Mouse (Mus musculus) kidney, embryonic 16.5 days (tissue): Measurements from ENCODE around the gene Agpat3. TPM values are rescaled to one million over a fixed set of nuclear protein-coding genes. Genes with fewer than 3 reads are reported as not detected.

Source experiments
- ATAC-seq: fragments of 200-750 bp; cut with Nextera tagmentation; 2 replicates; pipeline ENCODE4 v1.8.0; 2017; ENCODE audit warnings: moderate TSS enrichment; ENCODE audit not compliant: low FRiP score, low TSS enrichment
- H3K27ac ChIP-seq: fragments of 300-500 bp; sonication (generic); 2 replicates; pipeline ENCODE4 v1.5.1; 2014; ENCODE audit warnings: low read length
- H3K27me3 ChIP-seq: fragments of 300-500 bp; sonication (generic); 2 replicates; pipeline ENCODE4 v1.6.1; 2014; ENCODE audit warnings: low read length, control low read depth, mixed read lengths; ENCODE audit not compliant: insufficient read depth
- H3K36me3 ChIP-seq: fragments of 300-500 bp; sonication (generic); 2 replicates; pipeline ENCODE4 v1.6.1; 2014; ENCODE audit warnings: low read length, control low read depth, mixed read lengths; ENCODE audit not compliant: insufficient read depth
- H3K4me1 ChIP-seq: fragments of 300-500 bp; sonication (generic); 2 replicates; pipeline ENCODE4 v1.6.1; 2014; ENCODE audit warnings: low read length, control low read depth, mixed read lengths; ENCODE audit not compliant: insufficient read depth
- H3K4me2 ChIP-seq: fragments of 300-500 bp; sonication (generic); replicated peaks from 2 replicates; pipeline ENCODE4 v1.6.1; 2014; ENCODE audit warnings: low read depth, low read length
- H3K4me3 ChIP-seq: fragments of 300-500 bp; sonication (generic); 2 replicates; pipeline ENCODE4 v1.5.1; 2014; ENCODE audit warnings: mild to moderate bottlenecking, low read length
- H3K9ac ChIP-seq: fragments of 300-500 bp; sonication (generic); replicated peaks from 2 replicates; pipeline ENCODE4 v1.6.1; 2014; ENCODE audit warnings: low read length
- H3K9me3 ChIP-seq: fragments of 300-500 bp; sonication (generic); 2 replicates; pipeline ENCODE4 v1.6.1; 2016; ENCODE audit warnings: low read length, control low read depth
- WGBS: fragments of 180-500 bp; shearing (Covaris S2); extraction: QIAGEN DNeasy Blood & Tissue Kit; methylation state at CpG from one replicate; pipeline ENCODE4 v1.1.7; 2014; 5-methylcytosine and 5-hydroxymethylcytosine counted together
- polyA plus RNA-seq: library from polyadenylated mRNA; unstranded; fragments of >200 nt; fragmentation: Nextera tagmentation; extraction: Ambion mirVana; gene quantifications from 2 replicates; pipeline ENCODE4 v1.2.1, GENCODE M21; 2015

Agpat3 gene
- polyA plus RNA-seq, 1 experiment from 2014 or later: 81.9 TPM

DNA sequence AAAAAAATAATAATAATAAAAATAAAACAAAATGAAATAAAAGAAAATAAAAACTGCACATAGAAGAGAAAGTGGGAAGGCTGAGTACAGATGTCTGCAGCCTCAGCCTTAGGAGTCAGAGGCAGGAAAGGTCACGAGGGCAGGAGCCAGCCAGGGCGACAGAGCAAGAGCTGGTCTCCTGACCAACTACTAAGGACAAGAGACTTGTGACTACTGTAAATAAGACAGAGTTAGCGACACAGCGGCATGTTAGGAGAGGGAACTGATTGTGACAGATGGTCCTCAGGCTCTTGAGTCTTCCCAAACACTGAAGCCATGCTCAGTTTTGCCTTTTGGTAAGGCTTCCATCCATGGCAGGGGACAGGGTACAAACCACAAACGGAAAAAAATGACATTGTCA, 20.7 kb downstream of the Agpat3 start:
- no peak overlapping the region for H3K4me3 ChIP-seq
- WGBS: 85% methylated on average over 5 of the region's 5 CpGs
- H3K4me2 ChIP-seq: no peak overlapping the region

DNA sequence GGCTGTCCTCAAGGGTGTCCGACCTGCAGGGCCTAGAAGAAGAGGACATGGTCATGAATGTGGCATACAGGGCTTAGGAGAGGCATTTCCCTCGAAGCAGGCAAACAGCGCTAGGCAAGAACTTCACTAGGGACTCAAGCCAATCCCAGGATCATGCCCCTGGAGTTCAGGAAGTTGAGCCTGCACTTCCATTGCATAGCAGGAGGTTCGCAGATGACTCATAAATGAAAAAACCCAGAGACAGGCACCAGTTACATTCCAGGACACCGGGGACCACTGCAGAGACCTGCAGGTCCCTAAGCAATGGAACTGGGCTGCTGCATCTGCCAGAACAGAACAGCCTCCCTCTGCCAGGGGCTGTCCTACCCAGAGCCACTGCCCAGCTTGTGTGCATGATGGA, 23.0 kb downstream of the Agpat3 start:
- H3K36me3 ChIP-seq: peaks cover 8% of the 10 kb centered on the region; the same call in 1 of the 2 replicates
- H3K9ac ChIP-seq: no peak overlapping the region
- H3K4me2 ChIP-seq: no peak overlapping the region
- H3K27me3 ChIP-seq: no peaks in the 10 kb centered on the region
- H3K4me1 ChIP-seq: peaks cover 17% of the 10 kb centered on the region
- H3K9me3 ChIP-seq: no peaks in the 10 kb centered on the region
- H3K4me3 ChIP-seq: no peak overlapping the region
- WGBS: 84% methylated on average over 5 of the region's 5 CpGs
- no peak overlapping the region for H3K27ac ChIP-seq
- no peak for ATAC-seq

More for the DNA sequence above, 20.7 kb downstream of the Agpat3 start:
- Histone ChIP-seq H3K27me3 (no peaks in the 10 kb centered on the region), H3K27ac (no peak overlapping the region), H3K36me3 (peaks cover 8% of the 10 kb centered on the region; the same call in 1 of the 2 replicates), H3K9ac (no peak overlapping the region), H3K9me3 (no peaks in the 10 kb centered on the region), H3K4me1 (peaks cover 25% of the 10 kb centered on the region)
- no peak for ATAC-seq

DNA sequence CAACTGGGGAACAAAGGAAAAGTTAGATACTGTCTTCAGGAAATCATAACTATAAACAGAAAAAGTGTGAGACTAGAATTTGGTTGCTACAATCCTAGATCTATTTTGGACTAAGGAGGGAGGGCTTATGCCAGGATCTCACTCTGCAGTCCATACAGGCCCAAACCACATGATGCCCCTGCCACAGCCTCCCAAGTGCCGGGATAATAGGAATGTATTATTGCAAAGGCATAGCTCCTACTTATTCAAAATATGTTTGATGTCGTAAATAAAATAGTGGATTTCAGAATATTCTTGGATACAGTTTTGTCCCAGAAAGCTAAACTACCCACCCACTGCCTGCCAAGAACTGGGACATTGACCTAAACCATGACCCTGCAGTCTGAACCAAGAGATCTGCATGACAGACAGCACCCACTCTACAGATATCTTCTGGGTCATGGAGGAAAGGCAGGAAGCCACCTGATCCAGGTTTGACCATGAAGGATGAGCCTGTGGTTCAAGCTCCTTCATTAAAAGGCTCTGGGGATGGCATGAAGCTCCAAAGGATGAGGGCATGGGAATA, 24.2 kb downstream of the Agpat3 start:
- no peak overlapping the region for H3K9ac ChIP-seq
- H3K4me2 ChIP-seq: no peak overlapping the region

DNA sequence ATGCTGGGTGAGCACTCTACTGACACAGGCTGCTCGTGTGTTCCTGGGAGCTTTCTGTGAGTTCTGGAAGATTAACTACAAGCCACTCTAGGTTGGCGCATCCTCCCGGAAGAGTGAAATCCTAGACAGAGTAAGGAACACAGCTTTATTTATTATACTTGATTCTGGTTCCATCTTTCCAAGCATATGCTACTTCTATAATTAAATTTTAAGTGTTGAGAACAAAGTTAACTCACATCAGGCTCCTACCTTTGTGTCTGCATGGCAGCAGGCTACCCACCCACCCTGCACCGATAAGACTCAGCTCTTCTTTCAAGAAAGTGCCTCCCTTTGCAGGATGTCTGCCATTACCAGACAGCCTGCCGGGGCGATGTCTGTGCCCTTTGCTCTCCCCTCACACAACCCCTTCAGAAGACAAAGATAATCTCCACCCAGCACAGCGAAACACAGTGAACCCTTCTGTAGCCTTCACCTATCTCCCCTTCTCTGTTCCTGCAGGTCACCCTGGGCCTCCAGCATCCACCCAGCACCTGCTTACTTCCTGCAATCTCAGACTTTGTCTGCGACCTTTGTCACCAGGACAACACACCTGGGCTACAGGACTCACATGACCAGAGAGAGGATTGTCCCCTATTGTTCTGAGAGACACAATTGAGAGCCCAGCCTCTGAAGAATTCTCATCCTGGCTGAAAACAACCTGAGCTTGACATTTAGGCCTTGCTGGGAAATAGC, 26.2 kb downstream of the Agpat3 start:
- Histone ChIP-seq H3K4me3 (no peak overlapping the region), H3K4me1 (peaks cover 12% of the 10 kb centered on the region), H3K27me3 (no peaks in the 10 kb centered on the region), H3K9me3 (no peaks in the 10 kb centered on the region), H3K27ac (0 out of 2 replicates have a peak overlapping the region, but pooled peaks have one; percentile 36), H3K4me2 (no peak overlapping the region), H3K9ac (no peak overlapping the region), H3K36me3 (peaks cover 12% of the 10 kb centered on the region; the same call in 1 of the 2 replicates)
- WGBS: 52% methylated on average over 8 of the region's 8 CpGs
- peak; percentile 20; the same call in 1 of the 2 replicates for ATAC-seq

More for the DNA sequence above, 24.2 kb downstream of the Agpat3 start:
- H3K36me3 ChIP-seq: peaks cover 12% of the 10 kb centered on the region; the same call in 1 of the 2 replicates
- no peak overlapping the region for H3K4me3 ChIP-seq
- WGBS: 94% methylated on average over 2 of the region's 2 CpGs
- no peaks in the 10 kb centered on the region for H3K27me3 ChIP-seq
- H3K27ac ChIP-seq: no peak overlapping the region
- H3K9me3 ChIP-seq: no peaks in the 10 kb centered on the region
- no peak for ATAC-seq
- peaks cover 13% of the 10 kb centered on the region for H3K4me1 ChIP-seq

DNA sequence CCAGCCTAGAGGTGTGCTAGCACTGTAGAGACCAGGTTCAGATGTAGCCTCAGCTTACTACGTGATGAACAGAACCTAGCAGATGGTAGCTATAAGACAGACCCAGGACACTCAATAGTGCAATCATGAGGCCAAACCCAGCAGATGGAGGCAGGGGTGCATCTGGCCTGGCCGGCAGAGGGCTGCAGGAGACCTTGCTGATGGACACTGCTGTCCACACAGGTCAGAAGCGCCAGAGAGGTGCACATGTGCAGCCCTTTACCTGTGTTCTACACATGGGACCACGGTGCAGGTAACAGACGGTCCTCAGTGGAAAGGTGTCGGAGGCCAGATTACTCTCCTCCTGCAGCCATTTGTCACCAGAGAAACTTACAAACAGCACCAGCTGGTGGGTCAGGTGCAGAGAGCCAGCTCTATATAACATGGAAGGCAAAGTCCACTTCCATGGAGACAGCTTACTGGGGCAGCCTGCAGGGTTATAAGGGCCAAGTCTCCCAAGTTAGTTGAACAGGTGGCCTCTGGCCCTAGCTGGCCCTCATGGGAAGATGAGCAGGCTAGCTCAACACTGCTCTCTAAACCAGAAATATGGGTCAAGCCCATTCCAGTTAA, 27.6 kb downstream of the Agpat3 start:
- ATAC-seq: no peak
- H3K4me2 ChIP-seq: no peak overlapping the region
- no peak overlapping the region for H3K4me3 ChIP-seq
- no peak overlapping the region for H3K9ac ChIP-seq
- 81% methylated on average over 6 of the region's 6 CpGs for WGBS
- peaks cover 12% of the 10 kb centered on the region; the same call in 1 of the 2 replicates for H3K36me3 ChIP-seq
- H3K9me3 ChIP-seq: no peaks in the 10 kb centered on the region
- no peak overlapping the region for H3K27ac ChIP-seq
- H3K4me1 ChIP-seq: peaks cover 13% of the 10 kb centered on the region
- H3K27me3 ChIP-seq: no peaks in the 10 kb centered on the region

DNA sequence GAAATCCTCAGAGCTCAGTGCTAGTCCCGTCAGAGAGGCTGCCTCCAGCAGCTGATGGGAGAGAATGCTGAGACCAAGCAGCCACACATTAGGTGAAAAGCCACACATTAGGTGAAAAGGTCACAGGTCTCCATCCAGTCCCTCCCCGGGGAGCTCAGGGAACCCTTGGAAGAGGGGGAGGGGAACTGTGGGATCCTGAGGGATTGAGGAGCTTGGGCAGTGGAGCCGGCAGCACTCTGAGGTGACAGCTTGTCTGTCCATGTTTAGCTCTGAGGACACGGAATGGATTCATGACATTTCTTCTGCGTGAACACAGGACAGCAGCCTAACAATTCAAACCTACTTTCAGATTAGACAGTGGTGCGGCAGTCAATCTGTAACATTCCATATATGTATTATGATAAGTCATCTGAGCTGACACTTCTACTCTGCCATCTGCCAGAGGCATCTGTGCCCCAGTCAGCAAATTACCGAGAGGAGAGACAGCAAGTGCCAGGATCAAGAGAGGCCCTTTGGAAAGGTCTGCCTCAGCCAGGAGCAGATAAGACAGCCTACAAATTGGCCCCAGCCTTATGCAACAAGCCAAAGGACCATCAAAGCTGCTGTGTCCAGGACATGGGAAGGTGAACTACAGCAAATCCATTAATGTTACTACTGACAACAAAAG, 28.9 kb downstream of the Agpat3 start:
- no peaks in the 10 kb centered on the region for H3K9me3 ChIP-seq
- H3K27me3 ChIP-seq: no peaks in the 10 kb centered on the region
- H3K27ac ChIP-seq: no peak overlapping the region
- peaks cover 12% of the 10 kb centered on the region; the same call in 1 of the 2 replicates for H3K36me3 ChIP-seq
- WGBS: 57% methylated on average over 7 of the region's 7 CpGs
- no peak for ATAC-seq
- H3K4me2 ChIP-seq: no peak overlapping the region
- H3K4me1 ChIP-seq: peaks cover 13% of the 10 kb centered on the region
- no peak overlapping the region for H3K9ac ChIP-seq
- no peak overlapping the region for H3K4me3 ChIP-seq

DNA sequence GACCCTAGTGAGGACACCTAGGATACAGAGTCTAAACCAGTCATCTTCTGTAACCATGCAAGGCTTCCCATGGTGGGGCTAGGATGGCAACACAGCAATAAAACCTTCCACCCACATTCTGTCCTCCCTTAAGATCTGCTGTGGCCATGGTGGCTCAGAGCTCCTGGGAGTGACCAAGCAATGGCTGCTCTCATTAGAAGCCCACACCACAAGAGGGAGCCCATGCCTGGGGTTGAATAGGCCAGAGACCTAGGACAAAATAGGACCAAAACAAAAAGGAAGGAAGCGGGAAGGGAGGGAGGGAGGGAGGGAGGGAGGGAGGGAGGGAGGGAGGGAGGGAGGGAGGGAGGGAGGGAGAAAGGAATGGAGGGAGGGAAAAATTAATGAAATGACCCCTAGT, 29.5 kb downstream of the Agpat3 start:
- no CpG with 5 or more reads among the region's 1 CpGs for WGBS

DNA sequence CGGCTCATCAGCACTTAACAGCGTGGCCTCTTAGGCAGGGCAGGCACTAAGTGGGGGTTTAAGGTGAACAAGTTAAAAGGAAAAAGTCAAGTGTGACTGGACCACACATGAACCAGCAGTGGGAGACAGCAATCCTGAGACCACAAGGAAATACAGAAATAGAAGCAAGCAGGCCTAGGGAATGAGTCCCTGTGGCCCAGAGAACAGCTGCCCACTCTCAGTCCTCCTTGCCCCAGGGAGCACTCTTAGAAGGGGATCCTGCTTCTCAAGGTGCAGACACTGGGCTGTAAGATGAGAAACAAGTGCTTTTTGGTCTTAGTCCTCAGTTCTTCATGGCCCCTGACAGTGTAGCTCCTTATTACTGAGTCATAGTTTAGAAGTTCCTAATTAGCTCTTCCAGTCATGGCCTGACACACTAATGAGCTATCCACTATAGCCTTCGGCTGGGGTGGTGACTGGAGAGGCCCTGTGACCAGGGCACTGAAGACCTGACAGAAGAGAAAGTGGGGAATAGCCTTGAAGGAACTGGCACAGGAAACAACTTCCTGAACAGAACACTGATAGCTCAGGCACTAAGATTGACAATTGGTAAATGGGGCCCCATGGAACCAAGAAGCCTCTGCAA, 31.0 kb downstream of the Agpat3 start:
- H3K9me3 ChIP-seq: no peaks in the 10 kb centered on the region
- H3K27ac ChIP-seq: no peak overlapping the region
- H3K4me3 ChIP-seq: no peak overlapping the region
- H3K36me3 ChIP-seq: peaks cover 4% of the 10 kb centered on the region; the same call in 1 of the 2 replicates
- no peak overlapping the region for H3K4me2 ChIP-seq
- ATAC-seq: no peak
- H3K9ac ChIP-seq: no peak overlapping the region
- 45% methylated on average over 3 of the region's 3 CpGs for WGBS
- H3K4me1 ChIP-seq: peaks cover 11% of the 10 kb centered on the region
- H3K27me3 ChIP-seq: no peaks in the 10 kb centered on the region

More for the DNA sequence above, 29.5 kb downstream of the Agpat3 start:
- H3K9ac ChIP-seq: no peak overlapping the region
- H3K27ac ChIP-seq: no peak overlapping the region
- H3K4me3 ChIP-seq: no peak overlapping the region
- no peaks in the 10 kb centered on the region for H3K27me3 ChIP-seq
- H3K4me2 ChIP-seq: no peak overlapping the region
- ATAC-seq: no peak
- peaks cover 13% of the 10 kb centered on the region for H3K4me1 ChIP-seq
- peaks cover 12% of the 10 kb centered on the region; the same call in 1 of the 2 replicates for H3K36me3 ChIP-seq
- H3K9me3 ChIP-seq: no peaks in the 10 kb centered on the region

DNA sequence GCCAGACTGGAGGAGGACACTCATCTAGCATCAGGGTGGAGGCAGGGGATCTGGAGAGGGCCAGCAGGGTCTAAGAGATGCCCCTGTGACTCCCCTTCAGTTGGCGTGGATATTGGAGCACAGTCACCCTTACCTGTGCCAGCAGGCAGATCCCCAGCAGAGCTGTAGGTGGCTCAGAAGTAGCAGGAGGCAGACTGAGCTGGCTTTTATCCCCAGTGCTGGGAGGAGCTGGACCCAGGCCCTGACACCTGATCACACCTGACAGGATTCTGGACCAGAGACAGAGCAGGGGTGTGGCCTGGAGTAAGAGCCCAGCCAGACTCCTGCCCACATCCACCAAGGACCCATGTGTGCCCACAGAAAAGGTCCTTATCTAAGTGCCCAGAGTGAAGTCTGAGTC, 31.8 kb downstream of the Agpat3 start:
- 88% methylated on average over 1 of the region's 1 CpGs for WGBS
- 0 out of 2 replicates have a peak, but pooled peaks have one; percentile 33 for ATAC-seq

More for the DNA sequence above, 31.8 kb downstream of the Agpat3 start:
- H3K9me3 ChIP-seq: no peaks in the 10 kb centered on the region
- H3K4me1 ChIP-seq: peaks cover 7% of the 10 kb centered on the region
- no peak overlapping the region for H3K4me3 ChIP-seq
- peaks cover 4% of the 10 kb centered on the region; the same call in 1 of the 2 replicates for H3K36me3 ChIP-seq
- H3K27ac ChIP-seq: no peak overlapping the region
- no peaks in the 10 kb centered on the region for H3K27me3 ChIP-seq
- H3K9ac ChIP-seq: no peak overlapping the region
- no peak overlapping the region for H3K4me2 ChIP-seq
